Mouse (Mus musculus): Measurements from ENCODE around the gene Tbrg1.
A peak's percentile ranks its signal among the peaks of the same experiment; 100 is the strongest.

Gene Tbrg1

DNA sequence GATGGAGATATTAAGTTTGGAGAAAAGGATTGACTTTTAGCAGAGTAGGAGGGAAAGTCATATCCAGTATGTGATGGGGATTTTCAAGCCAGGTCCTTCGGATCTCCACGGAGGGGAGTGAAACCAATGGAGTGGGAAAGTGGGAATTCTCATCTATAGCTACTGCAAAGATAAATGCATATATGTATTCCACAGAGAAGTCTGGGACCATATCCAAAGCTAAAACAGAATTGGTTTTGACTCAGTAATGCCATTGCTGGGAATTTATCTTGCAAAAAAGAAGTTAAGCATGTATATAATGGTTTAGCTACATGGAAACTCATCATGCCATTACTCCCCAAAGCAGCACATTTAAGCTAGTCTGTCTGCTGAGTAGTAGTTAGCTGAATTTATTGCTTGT is 24.8 kb downstream of the Tbrg1 start:
- no peak for DNase-seq (ENCODE audit: low read depth, low spot score)

DNA sequence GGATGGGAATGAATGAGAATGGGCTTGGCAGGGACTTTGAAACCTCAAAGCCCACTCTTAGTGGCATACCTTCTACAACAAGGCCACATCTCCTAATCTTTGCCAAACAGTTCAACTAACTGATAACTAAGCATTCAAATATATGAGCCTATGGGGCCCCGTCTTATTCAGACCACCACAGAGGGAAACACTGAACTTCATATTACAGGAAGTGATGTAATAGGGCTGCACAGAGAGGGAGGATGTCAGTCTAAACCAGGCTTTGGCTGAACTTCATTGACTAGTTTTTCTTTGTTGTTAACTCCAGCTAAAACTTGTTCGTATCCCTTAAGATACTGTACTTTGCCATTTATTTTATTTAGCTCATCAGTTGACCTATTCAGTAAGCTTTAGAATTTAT is 27.2 kb downstream of the Tbrg1 start:
- no peak for DNase-seq (ENCODE audit: low read depth, low spot score)

DNA sequence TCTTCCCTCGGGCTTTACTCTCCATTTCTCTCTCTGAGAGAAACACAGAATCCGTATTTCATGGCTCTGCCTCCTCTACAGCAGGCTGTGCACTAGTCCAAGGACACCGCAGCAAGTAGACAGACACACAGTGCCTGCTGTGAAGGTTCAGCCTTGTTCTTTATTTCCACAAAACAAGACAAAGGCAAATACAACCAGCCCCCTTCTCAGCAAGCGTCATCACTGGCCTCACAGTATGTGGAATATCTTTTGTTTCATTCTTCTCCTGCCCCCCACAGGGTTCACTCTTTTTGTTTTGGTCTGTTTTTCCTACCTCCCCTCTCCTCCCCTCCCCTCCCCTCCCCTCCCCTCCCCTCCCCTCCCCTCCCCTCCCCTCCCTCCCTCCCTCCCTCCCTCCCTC is 28.5 kb downstream of the Tbrg1 start:
- DNase-seq (ENCODE audit: low read depth, low spot score), result no peak

DNA sequence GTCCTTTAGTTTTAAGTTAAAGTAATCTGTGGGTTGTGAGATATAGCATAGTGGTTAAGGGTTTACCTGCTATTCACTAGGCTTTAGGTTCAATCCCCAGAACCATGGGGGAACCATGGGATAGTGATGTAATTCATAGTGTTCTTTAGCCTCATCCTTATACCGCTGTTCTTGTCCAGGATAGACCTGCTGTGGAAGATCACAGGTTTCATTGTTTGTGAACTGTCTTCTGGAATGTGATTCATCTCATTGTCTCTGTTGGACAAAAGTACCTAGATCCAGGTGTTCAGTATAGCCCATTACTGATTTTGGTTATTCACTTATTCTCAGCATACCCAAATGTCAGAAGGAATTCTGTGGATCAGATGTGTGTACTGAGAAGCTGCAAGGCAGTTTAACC is 29.8 kb downstream of the Tbrg1 start:
- DNase-seq (ENCODE audit: low read depth, low spot score), result no peak

DNA sequence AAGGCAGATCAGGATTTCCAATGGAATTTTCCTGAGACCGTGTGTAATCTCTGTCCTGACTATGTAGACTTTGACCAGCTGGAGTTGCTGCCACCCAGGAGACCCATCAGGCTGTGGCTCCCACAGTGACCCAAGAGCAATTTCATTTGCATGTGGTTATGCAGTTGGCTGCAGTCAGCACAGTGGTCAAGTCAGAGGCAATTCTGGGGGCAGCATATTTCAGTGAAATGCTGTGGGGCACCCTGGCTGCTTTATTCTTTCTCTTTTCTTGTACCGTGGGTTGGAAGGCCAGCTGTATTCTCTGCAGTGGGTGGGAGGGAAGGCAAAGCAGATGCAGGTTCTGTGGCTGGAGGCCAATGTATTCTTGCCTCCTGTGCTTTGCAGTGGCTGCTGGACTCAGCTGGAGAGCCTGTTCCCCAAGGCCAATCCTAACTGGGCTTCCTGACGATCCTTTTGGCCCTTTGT is 31.0 kb downstream of the Tbrg1 start:
- no peak for DNase-seq (ENCODE audit: low read depth, low spot score)

DNA sequence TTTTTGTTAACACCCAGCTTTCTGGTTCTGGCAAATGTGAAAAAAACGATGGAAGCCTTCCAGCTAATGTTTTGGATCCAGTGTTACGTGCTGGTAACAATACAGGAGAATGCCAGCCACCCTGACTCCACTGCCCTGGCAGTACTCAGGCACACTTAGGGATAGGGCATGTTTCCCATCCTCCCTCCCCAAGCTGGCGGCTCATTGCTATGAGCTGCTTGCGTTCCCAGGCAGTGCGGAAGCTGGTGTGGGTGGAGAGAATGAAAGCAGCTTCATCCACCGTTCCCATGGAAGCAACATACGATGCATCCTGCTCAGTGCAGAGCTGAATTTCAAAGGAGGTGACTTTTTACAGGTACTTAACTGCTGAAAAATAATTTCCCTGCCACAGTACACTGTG is 31.5 kb downstream of the Tbrg1 start:
- DNase-seq (ENCODE audit: low read depth, low spot score), result no peak

DNA sequence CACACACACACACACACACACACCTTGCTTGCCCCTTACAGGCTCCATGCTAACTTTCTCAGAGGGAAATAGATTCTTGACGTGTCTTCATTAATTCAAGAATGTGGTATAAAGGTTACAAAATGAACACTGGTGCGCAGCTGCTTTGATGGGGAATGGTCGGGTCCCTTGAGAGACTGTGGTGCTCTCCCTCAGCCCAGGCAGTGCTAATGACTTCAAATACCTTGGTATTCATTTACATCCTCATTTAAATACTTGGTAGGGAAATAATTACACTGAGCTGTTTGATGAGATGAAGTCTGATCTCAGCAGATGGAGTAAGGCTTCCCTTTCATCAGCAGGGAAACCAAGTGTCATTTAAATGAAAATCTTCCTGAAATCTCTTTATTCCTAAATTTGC is 32.0 kb downstream of the Tbrg1 start:
- no peak for DNase-seq (ENCODE audit: low read depth, low spot score)

DNA sequence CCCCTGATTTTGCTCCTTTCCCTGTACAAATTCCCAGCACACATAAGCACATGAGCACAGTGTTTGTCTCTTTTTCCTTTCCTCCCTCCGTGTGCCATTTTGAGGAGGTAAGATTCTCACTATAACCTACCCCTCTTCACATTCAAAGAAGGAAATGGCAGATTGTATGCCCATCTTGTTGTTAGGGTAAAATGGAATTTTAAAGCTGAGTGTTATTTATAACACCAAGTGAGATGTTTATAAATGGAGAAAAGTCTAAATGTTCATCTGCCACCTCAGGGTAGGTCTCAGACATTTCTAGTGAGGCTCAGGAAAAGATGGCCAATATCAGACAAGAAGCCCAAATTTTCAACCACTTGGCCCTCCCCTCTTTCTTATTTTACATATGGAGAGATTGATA is 32.6 kb downstream of the Tbrg1 start:
- DNase-seq (ENCODE audit: low read depth, low spot score), result no peak

DNA sequence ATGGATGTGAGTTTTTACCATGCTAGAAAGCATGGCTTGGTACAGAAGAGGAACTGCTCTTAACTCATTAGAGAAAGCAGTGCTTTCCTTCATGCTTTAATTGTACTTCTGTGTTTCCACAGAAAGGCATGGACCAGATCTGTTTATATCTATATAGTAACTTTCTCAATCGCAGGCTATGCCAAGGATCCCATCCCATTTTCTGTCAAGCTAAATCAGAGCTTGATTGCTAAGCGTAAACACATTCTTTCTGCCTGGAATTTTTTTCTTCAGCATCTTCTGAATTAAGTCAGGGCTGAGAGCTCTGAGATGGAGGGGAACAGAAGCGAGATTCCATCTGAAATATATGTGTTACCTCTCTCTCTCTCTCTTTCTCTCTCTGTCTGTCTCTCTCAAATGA is 33.1 kb downstream of the Tbrg1 start:
- DNase-seq (ENCODE audit: low read depth, low spot score), result no peak

DNA sequence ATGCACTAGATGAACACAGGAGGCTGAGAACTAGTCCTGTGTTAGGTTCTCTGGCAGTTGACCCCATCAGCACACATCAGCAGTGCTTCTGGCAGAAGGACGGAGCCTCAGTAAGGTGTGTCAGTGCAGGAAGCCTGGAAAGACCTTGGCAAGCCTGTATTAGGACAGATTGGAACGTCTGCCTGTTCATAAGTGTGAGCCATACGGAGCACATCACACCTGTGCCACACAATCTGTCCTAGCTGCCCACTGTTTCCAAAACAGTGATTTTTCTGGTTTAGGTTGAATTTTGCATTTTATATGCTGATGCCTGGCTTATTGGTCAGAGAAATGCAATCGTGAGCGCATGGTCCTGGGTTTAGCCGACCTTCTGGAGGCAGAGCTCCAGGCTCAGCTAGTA is 35.8 kb downstream of the Tbrg1 start:
- no peak for DNase-seq (ENCODE audit: low read depth, low spot score)

DNA sequence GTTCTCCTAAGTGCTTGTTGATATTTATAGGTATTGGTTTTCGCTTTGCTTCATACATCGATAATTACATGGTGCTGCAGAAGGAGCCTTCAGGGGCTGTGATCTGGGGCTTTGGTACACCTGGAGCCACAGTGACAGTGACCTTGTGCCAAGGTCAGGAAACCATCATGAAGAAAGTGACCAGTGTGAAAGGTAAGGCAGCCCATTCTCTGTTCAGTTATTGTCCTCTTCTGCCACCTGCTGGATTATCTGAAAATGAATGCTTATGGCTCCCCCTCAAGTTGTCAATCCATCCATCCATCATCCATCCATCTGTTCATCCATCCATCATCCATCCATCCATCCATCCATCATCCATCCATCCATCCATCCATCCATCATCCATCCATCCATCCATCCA is 40.3 kb downstream of the Tbrg1 start:
- peak; percentile 52 for DNase-seq (ENCODE audit: low read depth, low spot score)

DNA sequence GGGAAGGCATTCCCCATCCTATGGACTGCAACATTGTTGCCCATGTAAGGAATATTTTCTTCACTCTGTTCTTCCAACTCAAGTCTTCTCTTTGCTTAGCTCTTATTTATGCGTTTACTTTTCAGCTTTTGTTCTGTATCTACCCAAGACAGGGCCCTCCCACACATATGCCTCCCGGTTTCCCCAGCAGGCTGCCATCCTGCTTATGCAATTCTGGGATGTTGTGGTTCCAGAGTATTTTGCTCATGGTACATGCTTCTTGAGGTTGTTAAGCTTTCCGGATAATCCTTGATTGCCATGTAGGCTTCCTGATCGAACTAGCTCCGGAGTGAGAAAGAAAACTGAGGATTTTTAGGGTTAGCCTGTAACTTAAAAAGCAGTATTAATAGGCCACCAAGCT is 41.9 kb downstream of the Tbrg1 start:
- DNase-seq (ENCODE audit: low read depth, low spot score), result no peak

DNA sequence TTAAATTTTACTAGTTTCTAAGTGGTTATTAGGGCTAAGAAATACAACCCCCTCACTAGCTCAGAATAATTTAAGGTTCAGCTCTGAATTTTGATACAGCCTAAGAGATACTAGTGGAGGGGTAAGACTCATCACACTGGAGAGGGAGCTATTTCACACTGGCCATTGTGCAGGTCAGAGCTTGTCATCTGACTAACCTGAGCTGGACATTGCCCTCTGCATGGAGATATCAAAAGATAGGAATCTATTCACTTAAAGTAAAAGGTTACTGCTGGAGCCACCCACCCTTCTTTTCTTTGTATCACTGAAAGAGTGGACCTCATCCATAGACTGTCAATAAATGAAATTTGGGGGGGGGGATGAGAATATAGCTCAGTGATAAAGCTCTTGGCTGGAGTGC is 42.8 kb downstream of the Tbrg1 start:
- no peak for DNase-seq (ENCODE audit: low read depth, low spot score)

DNA sequence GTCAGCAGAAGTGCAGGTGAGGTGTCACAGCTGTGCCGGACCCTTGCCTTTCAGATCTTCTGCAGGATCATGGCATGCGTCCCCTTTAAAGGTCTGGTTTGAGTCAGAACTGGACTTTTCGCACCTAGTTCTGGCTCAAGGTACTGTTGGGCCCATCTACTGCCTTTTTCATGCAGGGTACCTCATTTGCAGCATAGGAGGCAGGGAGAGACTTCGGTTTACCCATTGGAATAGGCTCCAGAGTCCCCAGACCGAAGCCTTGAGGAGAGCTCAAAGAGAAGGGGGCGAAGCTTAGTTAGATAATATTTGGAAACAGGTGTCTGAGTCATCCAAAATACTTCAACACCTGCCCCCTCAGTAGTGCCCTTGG is 43.2 kb downstream of the Tbrg1 start:
- no peak for DNase-seq (ENCODE audit: low read depth, low spot score)

DNA sequence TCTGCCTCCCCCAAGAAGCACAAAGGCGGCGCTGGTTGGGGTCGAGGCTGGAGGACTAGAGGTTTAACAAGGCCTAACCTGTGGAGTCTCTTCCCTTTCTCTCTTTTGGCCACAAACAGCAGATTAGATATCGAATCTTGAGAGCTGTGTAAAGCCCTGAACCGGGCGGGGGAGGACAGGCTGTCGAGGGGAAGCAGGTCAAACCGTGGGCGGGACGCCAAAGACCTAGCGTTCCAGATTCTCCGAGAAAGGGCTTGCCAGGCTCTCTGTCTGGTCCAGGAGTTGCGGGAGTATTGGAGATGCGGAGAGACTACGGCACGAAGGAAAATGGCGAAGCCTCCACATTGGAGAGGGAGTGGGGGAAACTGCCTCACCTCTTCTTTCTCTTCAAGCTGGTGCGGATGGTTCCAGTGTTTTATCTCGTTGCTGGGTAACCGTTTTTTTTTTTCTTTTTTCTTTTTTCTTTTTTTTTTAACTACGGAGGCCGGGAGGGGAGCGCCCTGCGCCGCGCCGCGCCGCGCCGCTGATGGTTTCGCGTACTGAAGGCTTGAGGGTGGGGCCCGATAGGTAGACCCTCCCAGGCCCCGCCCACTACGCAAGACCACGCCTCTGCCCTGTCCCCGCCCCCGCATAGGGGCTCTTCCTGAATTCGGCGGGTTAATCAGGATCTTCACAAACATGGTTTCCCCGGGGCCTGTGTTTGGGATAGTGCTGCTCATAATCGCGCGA is 43.8 kb downstream of the Tbrg1 start, which contains the start of gene Spa17:
Gene Spa17 (minus strand): TSS at position 541 of the 729 bp plus-strand sequence.
- DNase-seq (ENCODE audit: low read depth, low spot score), result peak; percentile 95

DNA sequence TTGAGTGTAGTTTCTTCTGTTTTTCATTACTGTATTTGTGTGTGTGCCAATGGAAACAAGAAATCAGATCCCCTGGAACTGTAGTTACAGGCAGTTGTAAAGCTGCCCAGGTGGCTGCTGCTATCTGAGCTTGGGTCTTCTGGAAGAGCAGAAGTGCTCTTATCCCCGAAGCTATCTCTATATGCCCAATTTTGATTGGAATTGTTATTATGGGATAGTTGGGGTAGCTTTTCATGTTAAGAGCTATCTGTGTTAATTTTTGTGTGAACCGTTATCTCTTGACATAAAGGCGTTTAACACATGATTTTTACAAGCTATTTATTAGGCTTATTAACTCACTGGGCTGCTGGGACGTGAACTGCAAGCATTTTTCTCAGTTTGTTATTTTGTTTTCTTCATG is 47.6 kb downstream of the Tbrg1 start:
- no peak for DNase-seq (ENCODE audit: low read depth, low spot score)

DNA sequence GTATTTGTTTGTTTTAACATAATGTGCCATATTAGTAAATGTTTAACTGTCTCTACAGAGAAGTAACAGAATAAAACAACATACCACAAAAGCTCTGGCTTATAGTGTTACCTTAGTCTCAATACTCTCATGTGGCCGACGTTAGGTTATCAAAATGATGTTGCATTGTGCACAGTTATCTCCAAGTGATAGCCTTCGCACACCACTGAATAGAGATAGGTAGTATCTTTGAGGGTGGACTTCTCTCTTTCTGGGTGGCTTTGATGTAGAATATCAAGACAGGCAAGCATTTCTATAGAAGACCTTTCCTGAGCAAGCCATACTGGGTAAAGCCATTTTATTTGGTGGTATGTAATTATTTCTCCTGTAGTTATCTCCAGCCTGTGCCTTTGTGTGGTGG is 52.0 kb downstream of the Tbrg1 start:
- DNase-seq (ENCODE audit: low read depth, low spot score), result no peak

DNA sequence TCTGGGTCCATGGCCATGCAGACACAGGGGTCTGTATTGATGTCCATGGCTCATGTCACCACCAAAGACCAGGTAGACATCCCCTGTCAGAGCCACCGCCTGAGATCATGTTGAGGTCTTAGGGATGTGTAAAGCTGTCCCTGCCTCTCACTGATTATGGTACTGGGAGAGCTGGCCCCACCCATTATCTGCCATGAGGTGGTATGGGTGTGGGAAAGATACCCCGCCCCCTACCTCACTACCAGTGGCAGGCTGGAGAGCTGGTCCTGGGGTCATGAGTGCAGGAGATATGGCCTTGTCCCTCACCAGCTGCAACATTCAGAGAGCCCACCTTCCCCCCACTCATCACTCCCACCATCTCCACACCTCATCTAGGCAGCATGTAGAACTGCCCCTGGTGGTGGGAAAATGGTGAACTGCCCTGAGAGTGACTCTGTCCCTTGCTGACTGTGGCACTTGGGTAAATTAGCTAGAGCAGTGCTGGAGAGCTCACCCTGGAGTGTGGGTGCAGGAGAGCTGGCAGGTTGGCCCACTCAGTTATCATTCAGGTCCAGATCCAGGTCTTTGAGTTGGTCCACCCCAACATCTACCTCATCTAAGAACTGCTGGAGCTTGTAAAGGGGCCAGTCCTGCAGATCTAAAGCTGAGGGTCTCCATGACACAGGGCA is 56.4 kb downstream of the Tbrg1 start:
- no peak for DNase-seq (ENCODE audit: low read depth, low spot score)
